Mouse (Mus musculus): Measurements from ENCODE around the gene Ywhab. TPM values are rescaled to one million over a fixed set of nuclear protein-coding genes. Genes with fewer than 3 reads are reported as not detected.
A peak's percentile ranks its signal among the peaks of the same experiment; 100 is the strongest.

The Ywhab gene
- 100 to 1,000 TPM; 573 to 578 TPM for total RNA-seq (2021)
- long read RNA-seq, experiment 1, transcript Ywhab-201 (6 exons, 3,013 nt), result major isoform, 740 of 833 reads
- long read RNA-seq, experiment 1, partial matches to known transcripts, result 71 of 833 reads
- long read RNA-seq, experiment 1, other reads (novel, unspliced or antisense), result 22 of 833 reads
- long read RNA-seq, experiment 2, transcript Ywhab-201 (6 exons, 3,013 nt), result major isoform, 844 of 961 reads
- long read RNA-seq, experiment 2, partial matches to known transcripts, result 95 of 961 reads
- long read RNA-seq, experiment 2, other reads (novel, unspliced or antisense), result 22 of 961 reads

- peak in 1 of 2 experiments; percentile 88 for DNase-seq (ENCODE audit: low spot score in 2 of 2)
Observed at GRCm38 (mm10) chr2:163994654-163994976, at the start of gene Ywhab. Gene Ywhab (plus strand): TSS chr2:163994960.

GRCm38 (mm10) chr2:163946221-163946620 is 48.5 kb upstream of the Ywhab start:
- DNase-seq (ENCODE audit: low spot score in 2 of 2), result no peak

GRCm38 (mm10) chr2:163947976-163948375 is 46.8 kb upstream of the Ywhab start:
- DNase-seq (ENCODE audit: low spot score in 2 of 2), result no peak

- DNase-seq (ENCODE audit: low spot score in 2 of 2), result peak; percentile 47 to 70
Observed at GRCm38 (mm10) chr2:163951770-163952169, 43.0 kb upstream of the Ywhab start.

GRCm38 (mm10) chr2:163953622-163954310 is 41.0 kb upstream of the Ywhab start:
- DNase-seq (ENCODE audit: low spot score in 2 of 2), result no peak

- no peak for DNase-seq (ENCODE audit: low spot score in 2 of 2)
Observed at GRCm38 (mm10) chr2:163964606-163965560, 29.9 kb upstream of the Ywhab start.

GRCm38 (mm10) chr2:163965706-163966105 is 29.1 kb upstream of the Ywhab start:
- DNase-seq (ENCODE audit: low spot score in 2 of 2), result no peak

- DNase-seq (ENCODE audit: low spot score in 2 of 2), result peak; percentile 52 to 72
Observed at GRCm38 (mm10) chr2:163968581-163968980, 26.2 kb upstream of the Ywhab start.

GRCm38 (mm10) chr2:163970326-163970725 is 24.4 kb upstream of the Ywhab start:
- DNase-seq (ENCODE audit: low spot score in 2 of 2), result no peak

GRCm38 (mm10) chr2:163974056-163974455 is 20.7 kb upstream of the Ywhab start:
- no peak for DNase-seq (ENCODE audit: low spot score in 2 of 2)

GRCm38 (mm10) chr2:163976448-163976847 is 18.3 kb upstream of the Ywhab start:
- DNase-seq (ENCODE audit: low spot score in 2 of 2), result no peak

- no peak for DNase-seq (ENCODE audit: low spot score in 2 of 2)
Observed at GRCm38 (mm10) chr2:163987233-163987632, 7.5 kb upstream of the Ywhab start.

GRCm38 (mm10) chr2:163992871-163993270 is 1.9 kb upstream of the Ywhab start:
- DNase-seq (ENCODE audit: low spot score in 2 of 2), result no peak

- peak in 1 of 2 experiments; percentile 96 for DNase-seq (ENCODE audit: low spot score in 2 of 2)
Observed at GRCm38 (mm10) chr2:163994977-163995862, 460 bp downstream of the Ywhab start.

- no peak for DNase-seq (ENCODE audit: low spot score in 2 of 2)
Observed at GRCm38 (mm10) chr2:163996275-163996674, 1.5 kb downstream of the Ywhab start.

- DNase-seq (ENCODE audit: low spot score in 2 of 2), result no peak
Observed at GRCm38 (mm10) chr2:163996899-163997298, 2.1 kb downstream of the Ywhab start.

- DNase-seq (ENCODE audit: low spot score in 2 of 2), result no peak
Observed at GRCm38 (mm10) chr2:163998981-163999380, 4.2 kb downstream of the Ywhab start.

- peak in 1 of 2 experiments; percentile 58 for DNase-seq (ENCODE audit: low spot score in 2 of 2)
Observed at GRCm38 (mm10) chr2:164002637-164003036, 7.9 kb downstream of the Ywhab start.

- no peak for DNase-seq (ENCODE audit: low spot score in 2 of 2)
Observed at GRCm38 (mm10) chr2:164004503-164004902, 9.7 kb downstream of the Ywhab start.

- DNase-seq (ENCODE audit: low spot score in 2 of 2), result no peak
Observed at GRCm38 (mm10) chr2:164006932-164007331, 12.2 kb downstream of the Ywhab start.

GRCm38 (mm10) chr2:164007547-164007946 is 12.8 kb downstream of the Ywhab start:
- no peak for DNase-seq (ENCODE audit: low spot score in 2 of 2)
